Mouse (Mus musculus): ENCODE results near the gene Olfr912. TPM values are rescaled to one million over a fixed set of nuclear protein-coding genes. Genes with fewer than 3 reads are reported as not detected.

Olfr912 gene
- not detected for total RNA-seq (2023)

GRCm38 (mm10) chr9:38579878-38580277 is at the start of gene Olfr912:
Olfr912 (plus strand) TSS chr9:38580178.

GRCm38 (mm10) chr9:38537549-38537948 is 42.4 kb upstream of the Olfr912 start, which contains the start of gene Olfr910:
Olfr910 (plus strand) TSS chr9:38537849.

DNA sequence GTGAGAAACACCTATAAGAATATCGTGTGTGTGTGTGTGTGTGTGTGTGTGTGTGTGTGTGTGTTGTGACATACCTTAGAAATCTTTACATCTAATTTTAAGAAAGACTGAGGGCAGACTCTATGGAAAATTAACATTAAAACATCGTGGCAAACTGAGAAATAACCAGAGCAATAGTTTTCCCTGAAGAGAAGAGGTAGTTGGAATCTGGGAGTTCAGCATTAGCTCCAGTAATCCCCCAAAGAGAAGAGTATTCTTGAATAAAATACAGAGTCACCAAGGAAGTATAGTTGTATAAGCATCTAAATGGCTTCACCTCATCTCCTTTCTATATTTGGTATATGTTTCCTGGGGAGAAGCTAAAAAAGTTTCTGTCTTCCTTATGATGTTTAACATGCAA is 12.5 kb downstream of the Olfr912 start, which contains the start of gene Olfr913:
TSS of gene Olfr913 (plus strand) at position 301 of the 400 bp plus-strand sequence.

DNA sequence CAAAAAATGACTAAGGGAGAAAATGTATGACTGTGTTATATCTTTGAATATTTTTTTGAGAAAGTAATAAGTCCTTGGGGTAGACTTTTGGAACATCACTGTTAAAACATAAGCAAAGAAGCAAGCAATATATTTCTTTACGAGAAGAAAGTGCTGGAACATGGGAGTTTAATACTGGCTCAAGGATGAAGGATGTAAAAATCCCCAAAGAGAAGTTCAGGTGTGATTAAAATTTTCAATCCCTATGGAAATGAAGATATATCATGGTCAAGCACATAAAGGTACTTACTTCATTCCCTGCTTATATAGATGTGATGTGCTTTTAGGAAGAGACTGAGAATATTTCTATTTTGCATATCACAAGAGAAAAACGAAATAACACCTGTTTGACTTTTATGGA is 24.8 kb downstream of the Olfr912 start, which contains the start of gene Olfr914:
TSS of gene Olfr914 (plus strand) at position 301 of the 400 bp plus-strand sequence.

Other genes with a start within 250 kb of the Olfr912 start
- not detected for gene Olfr898, start 231.8 kb upstream of the Olfr912 start, total RNA-seq (2023)
- not detected for gene Olfr250, start 213.3 kb upstream of the Olfr912 start, total RNA-seq (2023)
- not detected for gene Olfr251, start 203.1 kb upstream of the Olfr912 start, total RNA-seq (2023)
- not detected for gene Olfr147, start 178.5 kb upstream of the Olfr912 start, total RNA-seq (2023)
- gene Olfr901, start 150.7 kb upstream of the Olfr912 start, total RNA-seq (2023), result not detected
- gene Olfr902, start 132.5 kb upstream of the Olfr912 start, total RNA-seq (2023), result not detected
- gene Olfr904, start 117.0 kb upstream of the Olfr912 start, total RNA-seq (2023), result not detected
- 0.12 TPM for gene Olfr905, start 109.1 kb upstream of the Olfr912 start, total RNA-seq (2023)
- gene Olfr906, start 93.1 kb upstream of the Olfr912 start, total RNA-seq (2023), result not detected
- gene Olfr907, start 84.4 kb upstream of the Olfr912 start, total RNA-seq (2023), result not detected
- not detected for gene Olfr911-ps1, start 58.6 kb upstream of the Olfr912 start, total RNA-seq (2023)
- not detected for gene Olfr910, start 42.3 kb upstream of the Olfr912 start, total RNA-seq (2023)
- gene Olfr913, start 12.6 kb downstream of the Olfr912 start, total RNA-seq (2023), result not detected
- not detected for gene Olfr914, start 24.9 kb downstream of the Olfr912 start, total RNA-seq (2023)
- not detected for gene Olfr916, start 79.7 kb downstream of the Olfr912 start, total RNA-seq (2023)
- not detected for gene Olfr917, start 85.7 kb downstream of the Olfr912 start, total RNA-seq (2023)
- not detected for gene Olfr918, start 94.4 kb downstream of the Olfr912 start, total RNA-seq (2023)
- gene Olfr919, start 123.5 kb downstream of the Olfr912 start, total RNA-seq (2023), result not detected
- gene Vwa5a, start 138.1 kb downstream of the Olfr912 start, total RNA-seq (2023), result 6.0 TPM
- gene Olfr920, start 172.1 kb downstream of the Olfr912 start, total RNA-seq (2023), result 0.09 TPM
- not detected for gene Olfr921, start 192.9 kb downstream of the Olfr912 start, total RNA-seq (2023)
- gene Olfr922, start 234.4 kb downstream of the Olfr912 start, total RNA-seq (2023), result not detected
- not detected for gene Olfr923, start 246.4 kb downstream of the Olfr912 start, total RNA-seq (2023)

Data from CD8-positive naive resting alpha-beta T cell, adult 57 days (primary cell).